Mouse (Mus musculus) forebrain, postnatal 0 days (tissue): ENCODE measurements at regions not wholly inside any gene's neighbourhood (a gene's known extent, or its start where the extent isn't known, plus 50 kb on each side); places are given as distances from the start of the nearest gene placed in this dataset.
A peak's percentile ranks its signal among the peaks of the same experiment; 100 is the strongest.

Experiments used
- ATAC-seq: fragments of 200-750 bp; cut with Nextera tagmentation; 2 replicates; pipeline ENCODE4 v1.8.0; 2017; ENCODE audit warnings: mild to moderate bottlenecking, moderate library complexity
- DNase-seq: peaks from one replicate; pipeline ENCODE4 v3.0.0-alpha.2; 2015
- H3K27ac ChIP-seq: fragments of 300-500 bp; sonication (generic); 2 replicates; pipeline ENCODE4 v1.5.1; 2014; ENCODE audit warnings: low read depth, mild to moderate bottlenecking, antibody characterized with exemption, low read length, moderate library complexity, mixed read lengths
- H3K27me3 ChIP-seq: fragments of 300-500 bp; sonication (generic); 2 replicates; pipeline ENCODE4 v1.6.1; 2014; ENCODE audit warnings: mild to moderate bottlenecking, low read length, mixed read lengths; ENCODE audit not compliant: insufficient read depth
- H3K36me3 ChIP-seq: fragments of 300-500 bp; sonication (generic); 2 replicates; pipeline ENCODE4 v1.6.1; 2014; ENCODE audit warnings: mild to moderate bottlenecking, moderate library complexity; ENCODE audit not compliant: insufficient read depth
- H3K4me1 ChIP-seq: fragments of 300-500 bp; sonication (generic); 2 replicates; pipeline ENCODE4 v1.6.1; 2014; ENCODE audit warnings: antibody characterized with exemption; ENCODE audit not compliant: insufficient read depth
- H3K4me2 ChIP-seq: fragments of 300-500 bp; sonication (generic); 2 replicates; pipeline ENCODE4 v1.6.1; 2014; ENCODE audit warnings: low read depth, mild to moderate bottlenecking, moderate library complexity
- H3K4me3 ChIP-seq: fragments of 300-500 bp; sonication (generic); 2 replicates; pipeline ENCODE4 v1.5.1; 2014; ENCODE audit warnings: low read depth, low read length, mixed read lengths
- H3K9ac ChIP-seq: fragments of 300-500 bp; sonication (generic); 2 replicates; pipeline ENCODE4 v1.6.1; 2014; ENCODE audit warnings: mild to moderate bottlenecking
- H3K9me3 ChIP-seq: fragments of 300-500 bp; sonication (generic); 2 replicates; pipeline ENCODE4 v1.6.1; 2016; ENCODE audit warnings: low read length
- CTCF ChIP-seq: sonication (generic); IDR thresholded peaks from 2 replicates; pipeline ENCODE4 v1.5.1; 2016; ENCODE audit warnings: antibody characterized with exemption, control low read depth, low read depth
- WGBS: fragments of 180-500 bp; shearing (Covaris S2); extraction: QIAGEN DNeasy Blood & Tissue Kit; methylation state at CpG from one replicate; pipeline ENCODE4 v1.1.7; 2014; 5-methylcytosine and 5-hydroxymethylcytosine counted together

DNA sequence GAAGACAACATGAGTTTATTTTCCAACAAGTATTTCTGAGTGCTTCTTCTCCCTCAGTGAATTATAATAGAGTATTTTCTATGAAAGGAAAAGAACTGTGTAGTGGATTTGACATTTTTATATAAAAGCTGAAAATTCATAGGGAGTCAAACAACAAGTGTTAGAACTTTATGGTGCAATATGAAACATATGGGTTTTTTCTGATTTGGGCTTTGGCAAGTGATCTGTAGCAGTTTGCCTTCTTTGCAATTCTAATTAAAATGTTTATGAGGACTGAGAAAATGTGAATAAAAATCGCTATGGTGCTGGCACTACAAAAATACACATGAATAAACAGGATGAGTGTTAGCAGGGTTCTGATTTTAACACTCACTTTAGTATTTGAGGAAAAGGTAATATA lies 341.0 kb downstream of the Gabrg1 start:
- no peak overlapping the region for H3K4me2 ChIP-seq
- H3K4me3 ChIP-seq = no peak overlapping the region
- H3K36me3 ChIP-seq = no peaks in the 10 kb centered on the region
- no peaks in the 10 kb centered on the region for H3K4me1 ChIP-seq
- 44% methylated on average over 1 of the region's 1 CpGs for WGBS
- DNase-seq (peak; percentile 66), ATAC-seq (peak; percentile 89)
- H3K9me3 ChIP-seq = no peaks in the 10 kb centered on the region
- no peaks in the 10 kb centered on the region for H3K27me3 ChIP-seq
- no peak for TF ChIP-seq CTCF
- H3K9ac ChIP-seq = no peak overlapping the region
- no peak overlapping the region for H3K27ac ChIP-seq

DNA sequence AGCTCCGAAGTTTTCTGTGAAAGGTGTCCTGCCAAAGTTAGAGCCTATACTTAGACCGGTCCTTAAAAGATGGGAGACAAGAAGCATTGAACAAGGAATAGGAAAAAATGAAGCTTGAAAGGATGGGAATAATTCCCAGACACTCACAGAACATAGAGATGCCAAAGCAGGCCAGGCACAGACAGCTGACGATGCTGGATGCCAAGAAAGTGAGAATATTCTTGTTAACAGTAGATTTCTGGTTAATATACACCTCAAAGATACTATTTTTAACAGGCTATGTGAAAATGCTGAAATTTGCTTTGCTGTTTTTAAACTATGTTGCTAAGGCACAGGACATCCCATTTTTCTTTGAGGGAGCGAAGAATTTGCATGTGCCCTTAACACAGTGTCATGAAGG lies 366.3 kb downstream of the Gabrg1 start:
- 81% methylated on average over 4 of the region's 4 CpGs for WGBS
- DNase-seq (peak; percentile 29), ATAC-seq (no peak)
- Histone ChIP-seq H3K27ac (no peak overlapping the region), H3K36me3 (no peaks in the 10 kb centered on the region), H3K4me3 (no peak overlapping the region), H3K4me2 (no peak overlapping the region), H3K9me3 (no peaks in the 10 kb centered on the region), H3K9ac (no peak overlapping the region), H3K27me3 (no peaks in the 10 kb centered on the region), H3K4me1 (no peaks in the 10 kb centered on the region)
- TF ChIP-seq CTCF = no peak

GRCm38 (mm10) chr5:70434636-70435035 lies 407.8 kb downstream of the Gabrg1 start:
- no peak for ATAC-seq
- Histone ChIP-seq H3K9me3 (no peaks in the 10 kb centered on the region), H3K4me3 (no peak overlapping the region), H3K4me1 (no peaks in the 10 kb centered on the region), H3K27ac (no peak overlapping the region), H3K9ac (no peak overlapping the region), H3K27me3 (no peaks in the 10 kb centered on the region), H3K4me2 (no peak overlapping the region), H3K36me3 (no peaks in the 10 kb centered on the region)
- WGBS = 52% methylated on average over 4 of the region's 4 CpGs
- no peak for DNase-seq
- TF ChIP-seq CTCF = no peak

GRCm38 (mm10) chr5:70400561-70400960 lies 441.9 kb downstream of the Gabrg1 start:
- Histone ChIP-seq H3K4me1 (0 out of 2 replicates have a peak, but pooled peaks cover 3% of the 10 kb centered on the region), H3K9ac (no peak overlapping the region), H3K36me3 (no peaks in the 10 kb centered on the region), H3K9me3 (no peaks in the 10 kb centered on the region), H3K4me2 (no peak overlapping the region), H3K27ac (no peak overlapping the region), H3K4me3 (no peak overlapping the region), H3K27me3 (no peaks in the 10 kb centered on the region)
- DNase-seq (no peak), ATAC-seq (no peak)
- WGBS = 85% methylated on average over 3 of the region's 3 CpGs
- no peak for TF ChIP-seq CTCF

DNA sequence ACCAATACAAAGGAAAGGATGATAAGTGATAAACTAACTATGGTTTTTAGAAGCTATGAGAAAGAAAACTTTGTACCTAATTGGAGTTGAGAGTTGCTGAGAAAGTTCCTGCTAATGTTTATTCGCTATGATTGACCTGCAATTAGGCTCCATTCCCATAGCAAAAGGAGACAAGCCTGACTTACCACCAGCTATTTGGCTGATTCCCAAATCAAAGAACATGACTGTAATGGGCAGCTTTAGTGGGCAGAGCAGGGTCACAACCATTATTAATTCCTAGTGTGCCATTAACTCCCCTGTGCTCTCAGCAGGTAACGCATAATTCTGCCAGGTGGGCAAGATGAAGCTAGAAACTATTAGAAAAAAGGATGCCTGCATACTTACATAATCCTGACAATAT lies 452.5 kb downstream of the Gabrg1 start:
- Histone ChIP-seq H3K9ac (no peak overlapping the region), H3K4me2 (no peak overlapping the region), H3K9me3 (no peaks in the 10 kb centered on the region), H3K36me3 (no peaks in the 10 kb centered on the region), H3K27ac (no peak overlapping the region), H3K4me3 (no peak overlapping the region), H3K4me1 (no peaks in the 10 kb centered on the region), H3K27me3 (no peaks in the 10 kb centered on the region)
- ATAC-seq (no peak), DNase-seq (no peak)
- TF ChIP-seq CTCF = no peak
- WGBS = 63% methylated on average over 2 of the region's 2 CpGs

GRCm38 (mm10) chr5:70387318-70387717 lies 455.1 kb downstream of the Gabrg1 start:
- H3K9ac ChIP-seq = no peak overlapping the region
- WGBS = 95% methylated on average over 3 of the region's 3 CpGs
- no peak overlapping the region for H3K4me2 ChIP-seq
- no peak overlapping the region for H3K27ac ChIP-seq
- no peaks in the 10 kb centered on the region for H3K9me3 ChIP-seq
- TF ChIP-seq CTCF = no peak
- no peaks in the 10 kb centered on the region for H3K27me3 ChIP-seq
- no peak overlapping the region for H3K4me3 ChIP-seq
- DNase-seq = no peak
- H3K36me3 ChIP-seq = no peaks in the 10 kb centered on the region
- H3K4me1 ChIP-seq = no peaks in the 10 kb centered on the region
- no peak for ATAC-seq
